Mouse (Mus musculus): ENCODE data around the gene C1qa.

GRCm38 (mm10) chr4:136876971-136877370 is 21.6 kb downstream of the C1qa start:
- TF ChIP-seq CTCF (IDR thresholded peaks at IDR 0.05; ENCODE audit: low read depth) (peak; percentile 66), EP300 (IDR thresholded peaks at IDR 0.05; ENCODE audit: low read depth) (no peak)
